Mouse (Mus musculus) E14TG2a.4 (cell line): ENCODE data around the gene Timm29.

Experiments used
- H3K27me3 ChIP-seq: 2 replicates; pipeline ENCODE4 v1.6.1; 2014; ENCODE audit warnings: low read length, control low read depth; ENCODE audit not compliant: insufficient read depth
- H3K36me3 ChIP-seq: 2 replicates; pipeline ENCODE4 v1.6.1; 2014; ENCODE audit warnings: low read length, control low read depth; ENCODE audit not compliant: insufficient read depth
- H3K4me1 ChIP-seq: replicated peaks from 2 replicates; pipeline ENCODE4 v1.6.1; 2014; ENCODE audit warnings: low read depth, low read length, control low read depth
- H3K4me3 ChIP-seq: replicated peaks from 2 replicates; pipeline ENCODE4 v1.5.1; 2014; ENCODE audit warnings: mild to moderate bottlenecking, low read length
- H3K9me3 ChIP-seq: 2 replicates; pipeline ENCODE4 v1.6.1; 2014; ENCODE audit warnings: low read length, control low read depth
- CTCF ChIP-seq: conservative IDR thresholded peaks from 2 replicates; pipeline ENCODE4 v1.5.1; 2014; ENCODE audit warnings: low read length
- NANOG ChIP-seq: IDR thresholded peaks from 2 replicates; pipeline ENCODE4 v1.6.1; 2014; ENCODE audit warnings: borderline replicate concordance, low read length, mixed read lengths
- POU5F1 ChIP-seq: IDR thresholded peaks from 2 replicates; pipeline ENCODE4 v1.6.1; 2014; ENCODE audit warnings: low read length, borderline replicate concordance

Gene Timm29

GRCm38 (mm10) chr9:21617066-21617465 is 24.5 kb downstream of the Timm29 start:
- Histone ChIP-seq H3K27me3 (no peaks in the 10 kb centered on the region), H3K4me1 (peaks cover 57% of the 10 kb centered on the region), H3K4me3 (peak overlapping the region; percentile 89), H3K36me3 (peaks cover 16% of the 10 kb centered on the region), H3K9me3 (no peaks in the 10 kb centered on the region)
- TF ChIP-seq POU5F1 (no peak), NANOG (no peak), CTCF (no peak)

GRCm38 (mm10) chr9:21620229-21620628 is 27.7 kb downstream of the Timm29 start:
- Histone ChIP-seq H3K27me3 (no peaks in the 10 kb centered on the region), H3K36me3 (peaks cover 16% of the 10 kb centered on the region), H3K4me1 (peaks cover 59% of the 10 kb centered on the region), H3K9me3 (no peaks in the 10 kb centered on the region), H3K4me3 (no peak overlapping the region)
- TF ChIP-seq NANOG (no peak), POU5F1 (no peak), CTCF (no peak)

GRCm38 (mm10) chr9:21622676-21623075 is 30.2 kb downstream of the Timm29 start:
- no peak for TF ChIP-seq NANOG
- no peak for TF ChIP-seq CTCF
- TF ChIP-seq POU5F1 = no peak
- no peaks in the 10 kb centered on the region for H3K27me3 ChIP-seq
- H3K4me1 ChIP-seq = peaks cover 68% of the 10 kb centered on the region
- H3K9me3 ChIP-seq = no peaks in the 10 kb centered on the region
- H3K36me3 ChIP-seq = peaks cover 16% of the 10 kb centered on the region
- no peak overlapping the region for H3K4me3 ChIP-seq

- H3K4me1 ChIP-seq = peaks cover 57% of the 10 kb centered on the region
- no peak overlapping the region for H3K4me3 ChIP-seq
- H3K36me3 ChIP-seq = no peaks in the 10 kb centered on the region
- TF ChIP-seq POU5F1 (no peak), NANOG (no peak), CTCF (no peak)
- no peaks in the 10 kb centered on the region for H3K9me3 ChIP-seq
- H3K27me3 ChIP-seq = no peaks in the 10 kb centered on the region
These were observed 33.1 kb downstream of the Timm29 start for GRCm38 (mm10) chr9:21625342-21626339.

- Histone ChIP-seq H3K9me3 (no peaks in the 10 kb centered on the region), H3K27me3 (no peaks in the 10 kb centered on the region), H3K36me3 (peaks cover 6% of the 10 kb centered on the region; the same call in 1 of the 2 replicates), H3K4me3 (no peak overlapping the region), H3K4me1 (peaks cover 57% of the 10 kb centered on the region)
- TF ChIP-seq NANOG = no peak
- peak; percentile 62 for TF ChIP-seq CTCF
- no peak for TF ChIP-seq POU5F1
These were observed 34.0 kb downstream of the Timm29 start for GRCm38 (mm10) chr9:21626571-21626970.

GRCm38 (mm10) chr9:21627145-21627795 is 34.7 kb downstream of the Timm29 start:
- Histone ChIP-seq H3K4me3 (no peak overlapping the region), H3K27me3 (no peaks in the 10 kb centered on the region), H3K36me3 (peaks cover 9% of the 10 kb centered on the region; the same call in 1 of the 2 replicates), H3K4me1 (peaks cover 61% of the 10 kb centered on the region), H3K9me3 (no peaks in the 10 kb centered on the region)
- TF ChIP-seq NANOG (no peak), CTCF (no peak), POU5F1 (no peak)

- H3K36me3 ChIP-seq = peaks cover 43% of the 10 kb centered on the region
- peaks cover 50% of the 10 kb centered on the region for H3K4me1 ChIP-seq
- no peaks in the 10 kb centered on the region for H3K27me3 ChIP-seq
- no peak overlapping the region for H3K4me3 ChIP-seq
- H3K9me3 ChIP-seq = no peaks in the 10 kb centered on the region
- TF ChIP-seq NANOG (no peak), CTCF (peak; percentile 43)
These were observed 38.2 kb downstream of the Timm29 start for GRCm38 (mm10) chr9:21630673-21631072.

GRCm38 (mm10) chr9:21633106-21633505 is 40.6 kb downstream of the Timm29 start:
- peaks cover 34% of the 10 kb centered on the region for H3K4me1 ChIP-seq
- H3K36me3 ChIP-seq = peaks cover 67% of the 10 kb centered on the region
- TF ChIP-seq POU5F1 (no peak), CTCF (no peak), NANOG (no peak)
- H3K27me3 ChIP-seq = no peaks in the 10 kb centered on the region
- no peaks in the 10 kb centered on the region for H3K9me3 ChIP-seq
- no peak overlapping the region for H3K4me3 ChIP-seq
